Mouse (Mus musculus): Measurements from ENCODE around the gene Il17rd. TPM values are rescaled to one million over a fixed set of nuclear protein-coding genes. Genes with fewer than 3 reads are reported as not detected.

The Il17rd gene
- total RNA-seq, 1 experiment from 2014 or later = 0.12 TPM

GRCm38 (mm10) chr14:27042280-27042983, 3.7 kb downstream of the Il17rd start:
- peak; percentile 37; the same call in 1 of the 2 replicates for ATAC-seq (ENCODE audit: extremely low read depth, insufficient number of reproducible peaks, low FRiP score, poor library complexity, severe bottlenecking)

GRCm38 (mm10) chr14:27043416-27043815, 4.7 kb downstream of the Il17rd start:
- no peak for ATAC-seq (ENCODE audit: extremely low read depth, insufficient number of reproducible peaks, low FRiP score, poor library complexity, severe bottlenecking)

- ATAC-seq (ENCODE audit: extremely low read depth, insufficient number of reproducible peaks, low FRiP score, poor library complexity, severe bottlenecking) = no peak
Measured at GRCm38 (mm10) chr14:27044221-27044966, 5.7 kb downstream of the Il17rd start.

- peak; percentile 57; the same call in 1 of the 2 replicates for ATAC-seq (ENCODE audit: extremely low read depth, insufficient number of reproducible peaks, low FRiP score, poor library complexity, severe bottlenecking)
Measured at GRCm38 (mm10) chr14:27044967-27045361, 6.2 kb downstream of the Il17rd start.

GRCm38 (mm10) chr14:27048231-27048956, 9.7 kb downstream of the Il17rd start:
- ATAC-seq (ENCODE audit: extremely low read depth, insufficient number of reproducible peaks, low FRiP score, poor library complexity, severe bottlenecking) = no peak

GRCm38 (mm10) chr14:27050043-27050442, 11.3 kb downstream of the Il17rd start:
- ATAC-seq (ENCODE audit: extremely low read depth, insufficient number of reproducible peaks, low FRiP score, poor library complexity, severe bottlenecking) = no peak

GRCm38 (mm10) chr14:27050560-27051510, 12.1 kb downstream of the Il17rd start:
- ATAC-seq (ENCODE audit: extremely low read depth, insufficient number of reproducible peaks, low FRiP score, poor library complexity, severe bottlenecking) = no peak

- ATAC-seq (ENCODE audit: extremely low read depth, insufficient number of reproducible peaks, low FRiP score, poor library complexity, severe bottlenecking) = no peak
Measured at GRCm38 (mm10) chr14:27051511-27051895, 12.8 kb downstream of the Il17rd start.

GRCm38 (mm10) chr14:27058535-27059223, 19.9 kb downstream of the Il17rd start:
- ATAC-seq (ENCODE audit: extremely low read depth, insufficient number of reproducible peaks, low FRiP score, poor library complexity, severe bottlenecking) = no peak

- ATAC-seq (ENCODE audit: extremely low read depth, insufficient number of reproducible peaks, low FRiP score, poor library complexity, severe bottlenecking) = no peak
Measured at GRCm38 (mm10) chr14:27059224-27059558, 20.4 kb downstream of the Il17rd start.

- no peak for ATAC-seq (ENCODE audit: extremely low read depth, insufficient number of reproducible peaks, low FRiP score, poor library complexity, severe bottlenecking)
Measured at GRCm38 (mm10) chr14:27063338-27063737, 24.6 kb downstream of the Il17rd start.

- no peak for ATAC-seq (ENCODE audit: extremely low read depth, insufficient number of reproducible peaks, low FRiP score, poor library complexity, severe bottlenecking)
Measured at GRCm38 (mm10) chr14:27066171-27066929, 27.6 kb downstream of the Il17rd start.

GRCm38 (mm10) chr14:27067866-27068271, 29.1 kb downstream of the Il17rd start:
- no peak for ATAC-seq (ENCODE audit: extremely low read depth, insufficient number of reproducible peaks, low FRiP score, poor library complexity, severe bottlenecking)

- ATAC-seq (ENCODE audit: extremely low read depth, insufficient number of reproducible peaks, low FRiP score, poor library complexity, severe bottlenecking) = no peak
Measured at GRCm38 (mm10) chr14:27069434-27070097, 30.8 kb downstream of the Il17rd start.

- no peak for ATAC-seq (ENCODE audit: extremely low read depth, insufficient number of reproducible peaks, low FRiP score, poor library complexity, severe bottlenecking)
Measured at GRCm38 (mm10) chr14:27070128-27070527, 31.4 kb downstream of the Il17rd start.

- no peak for ATAC-seq (ENCODE audit: extremely low read depth, insufficient number of reproducible peaks, low FRiP score, poor library complexity, severe bottlenecking)
Measured at GRCm38 (mm10) chr14:27070758-27071157, 32.0 kb downstream of the Il17rd start.

GRCm38 (mm10) chr14:27071985-27072384, 33.2 kb downstream of the Il17rd start:
- ATAC-seq (ENCODE audit: extremely low read depth, insufficient number of reproducible peaks, low FRiP score, poor library complexity, severe bottlenecking) = no peak
